Mouse (Mus musculus): Measurements from ENCODE around the gene Mlip. TPM values are rescaled to one million over a fixed set of nuclear protein-coding genes. Genes with fewer than 3 reads are reported as not detected.

Mlip gene
- polyA plus RNA-seq, 1 experiment from 2014 or later: 94.7 TPM

GRCm38 (mm10) chr9:77278055-77278454 is 74.7 kb downstream of the Mlip start:
- Histone ChIP-seq H3K4me2 (no peak overlapping the region), H3K27me3 (no peaks in the 10 kb centered on the region), H3K4me3 (no peak overlapping the region), H3K9ac (no peak overlapping the region), H3K4me1 (replicated peaks) (peaks cover 29% of the 10 kb centered on the region), H3K27ac (peak overlapping the region; percentile 77; the same call in 1 of the 2 replicates), H3K36me3 (no peaks in the 10 kb centered on the region), H3K9me3 (replicated peaks) (no peaks in the 10 kb centered on the region)
- ATAC-seq (replicated peaks; ENCODE audit: insufficient number of reproducible peaks, insufficient read depth, low FRiP score, low read depth): no peak
- 57% methylated on average over 3 of the region's 3 CpGs for WGBS

- Histone ChIP-seq H3K9ac (no peak overlapping the region), H3K36me3 (no peaks in the 10 kb centered on the region), H3K27ac (peak overlapping the region; percentile 77), H3K9me3 (replicated peaks) (no peaks in the 10 kb centered on the region), H3K4me3 (no peak overlapping the region), H3K4me2 (no peak overlapping the region), H3K4me1 (replicated peaks) (peaks cover 26% of the 10 kb centered on the region), H3K27me3 (no peaks in the 10 kb centered on the region)
- 43% methylated on average over 5 of the region's 5 CpGs for WGBS
- no peak for ATAC-seq (replicated peaks; ENCODE audit: insufficient number of reproducible peaks, insufficient read depth, low FRiP score, low read depth)
These were observed 75.5 kb downstream of the Mlip start for GRCm38 (mm10) chr9:77277270-77277669.

- H3K4me3 ChIP-seq: no peak overlapping the region
- H3K9ac ChIP-seq: no peak overlapping the region
- ATAC-seq (replicated peaks; ENCODE audit: insufficient number of reproducible peaks, insufficient read depth, low FRiP score, low read depth): peak; percentile 39; the same call in 1 of the 2 replicates
- H3K36me3 ChIP-seq: no peaks in the 10 kb centered on the region
- peak overlapping the region; percentile 77 for H3K27ac ChIP-seq
- H3K4me2 ChIP-seq: no peak overlapping the region
- H3K4me1 ChIP-seq (replicated peaks): peaks cover 26% of the 10 kb centered on the region
- no peaks in the 10 kb centered on the region for H3K27me3 ChIP-seq
- WGBS: 30% methylated on average over 5 of the region's 5 CpGs
- no peaks in the 10 kb centered on the region for H3K9me3 ChIP-seq (replicated peaks)
These were observed 76.2 kb downstream of the Mlip start for GRCm38 (mm10) chr9:77276451-77277154.

GRCm38 (mm10) chr9:77272727-77273126 is 80.0 kb downstream of the Mlip start:
- Histone ChIP-seq H3K4me3 (no peak overlapping the region), H3K9me3 (replicated peaks) (no peaks in the 10 kb centered on the region), H3K27ac (no peak overlapping the region), H3K9ac (no peak overlapping the region), H3K4me1 (replicated peaks) (peaks cover 11% of the 10 kb centered on the region), H3K4me2 (no peak overlapping the region), H3K27me3 (no peaks in the 10 kb centered on the region), H3K36me3 (no peaks in the 10 kb centered on the region)
- no peak for ATAC-seq (replicated peaks; ENCODE audit: insufficient number of reproducible peaks, insufficient read depth, low FRiP score, low read depth)
- WGBS: 90% methylated on average over 4 of the region's 4 CpGs

- WGBS: 47% methylated on average over 4 of the region's 4 CpGs
- H3K27me3 ChIP-seq: no peaks in the 10 kb centered on the region
- peaks cover 9% of the 10 kb centered on the region for H3K4me1 ChIP-seq (replicated peaks)
- no peak overlapping the region for H3K9ac ChIP-seq
- H3K27ac ChIP-seq: peak overlapping the region; percentile 39
- H3K9me3 ChIP-seq (replicated peaks): no peaks in the 10 kb centered on the region
- ATAC-seq (replicated peaks; ENCODE audit: insufficient number of reproducible peaks, insufficient read depth, low FRiP score, low read depth): no peak
- no peak overlapping the region for H3K4me3 ChIP-seq
- no peak overlapping the region for H3K4me2 ChIP-seq
- no peaks in the 10 kb centered on the region for H3K36me3 ChIP-seq
These were observed 87.3 kb downstream of the Mlip start for GRCm38 (mm10) chr9:77265268-77266017.

GRCm38 (mm10) chr9:77259052-77259451 is 93.7 kb downstream of the Mlip start:
- H3K27ac ChIP-seq: no peak overlapping the region

GRCm38 (mm10) chr9:77258265-77258664 is 94.5 kb downstream of the Mlip start:
- H3K27ac ChIP-seq: no peak overlapping the region

More at GRCm38 (mm10) chr9:77259052-77259451, 93.7 kb downstream of the Mlip start:
- H3K4me1 ChIP-seq (replicated peaks): 0 out of 2 replicates have a peak, but pooled peaks cover 6% of the 10 kb centered on the region
- H3K9me3 ChIP-seq (replicated peaks): no peaks in the 10 kb centered on the region
- H3K27me3 ChIP-seq: no peaks in the 10 kb centered on the region
- H3K4me3 ChIP-seq: no peak overlapping the region
- no peaks in the 10 kb centered on the region for H3K36me3 ChIP-seq
- no peak overlapping the region for H3K9ac ChIP-seq
- 19% methylated on average over 4 of the region's 4 CpGs for WGBS
- ATAC-seq (replicated peaks; ENCODE audit: insufficient number of reproducible peaks, insufficient read depth, low FRiP score, low read depth): no peak
- no peak overlapping the region for H3K4me2 ChIP-seq

GRCm38 (mm10) chr9:77254514-77254913 is 98.3 kb downstream of the Mlip start:
- H3K9me3 ChIP-seq (replicated peaks): no peaks in the 10 kb centered on the region

More at GRCm38 (mm10) chr9:77258265-77258664, 94.5 kb downstream of the Mlip start:
- H3K4me1 ChIP-seq (replicated peaks): 0 out of 2 replicates have a peak, but pooled peaks cover 6% of the 10 kb centered on the region
- H3K27me3 ChIP-seq: no peaks in the 10 kb centered on the region
- no peak overlapping the region for H3K4me3 ChIP-seq
- no peak overlapping the region for H3K9ac ChIP-seq
- no peaks in the 10 kb centered on the region for H3K9me3 ChIP-seq (replicated peaks)
- ATAC-seq (replicated peaks; ENCODE audit: insufficient number of reproducible peaks, insufficient read depth, low FRiP score, low read depth): no peak
- H3K36me3 ChIP-seq: no peaks in the 10 kb centered on the region
- H3K4me2 ChIP-seq: no peak overlapping the region
- 66% methylated on average over 6 of the region's 6 CpGs for WGBS

GRCm38 (mm10) chr9:77252761-77253160 is 100.0 kb downstream of the Mlip start:
- Histone ChIP-seq H3K9me3 (replicated peaks) (no peaks in the 10 kb centered on the region), H3K9ac (no peak overlapping the region), H3K4me2 (no peak overlapping the region), H3K4me1 (replicated peaks) (no peaks in the 10 kb centered on the region), H3K27ac (no peak overlapping the region), H3K27me3 (no peaks in the 10 kb centered on the region), H3K36me3 (no peaks in the 10 kb centered on the region), H3K4me3 (no peak overlapping the region)
- ATAC-seq (replicated peaks; ENCODE audit: insufficient number of reproducible peaks, insufficient read depth, low FRiP score, low read depth): no peak
- 88% methylated on average over 4 of the region's 4 CpGs for WGBS

More at GRCm38 (mm10) chr9:77254514-77254913, 98.3 kb downstream of the Mlip start:
- Histone ChIP-seq H3K27me3 (no peaks in the 10 kb centered on the region), H3K4me3 (no peak overlapping the region), H3K4me2 (no peak overlapping the region), H3K9ac (no peak overlapping the region), H3K36me3 (no peaks in the 10 kb centered on the region), H3K4me1 (replicated peaks) (0 out of 2 replicates have a peak, but pooled peaks cover 6% of the 10 kb centered on the region), H3K27ac (no peak overlapping the region)
- WGBS: 82% methylated on average over 3 of the region's 3 CpGs
- no peak for ATAC-seq (replicated peaks; ENCODE audit: insufficient number of reproducible peaks, insufficient read depth, low FRiP score, low read depth)

- Histone ChIP-seq H3K9me3 (replicated peaks) (no peaks in the 10 kb centered on the region), H3K4me3 (no peak overlapping the region), H3K36me3 (no peaks in the 10 kb centered on the region), H3K27me3 (no peaks in the 10 kb centered on the region), H3K4me1 (replicated peaks) (no peaks in the 10 kb centered on the region), H3K27ac (no peak overlapping the region), H3K4me2 (no peak overlapping the region), H3K9ac (no peak overlapping the region)
- ATAC-seq (replicated peaks; ENCODE audit: insufficient number of reproducible peaks, insufficient read depth, low FRiP score, low read depth): no peak
- WGBS: 63% methylated on average over 7 of the region's 7 CpGs
These were observed 100.6 kb downstream of the Mlip start for GRCm38 (mm10) chr9:77252134-77252533.

- 78% methylated on average over 17 of the region's 18 CpGs for WGBS
- Histone ChIP-seq H3K9ac (no peak overlapping the region), H3K27me3 (no peaks in the 10 kb centered on the region), H3K36me3 (no peaks in the 10 kb centered on the region), H3K4me2 (no peak overlapping the region), H3K27ac (no peak overlapping the region), H3K4me3 (no peak overlapping the region), H3K4me1 (replicated peaks) (no peaks in the 10 kb centered on the region), H3K9me3 (replicated peaks) (no peaks in the 10 kb centered on the region)
- ATAC-seq (replicated peaks; ENCODE audit: insufficient number of reproducible peaks, insufficient read depth, low FRiP score, low read depth): no peak
These were observed 101.2 kb downstream of the Mlip start for GRCm38 (mm10) chr9:77251511-77252112.

All from heart, embryonic 15.5 days (tissue).